Comparison of ENCODE assay signal across 9 mouse cellular contexts in genomic region chr16:50306727-50307126, GRCm38 (mm10).
DNase-seq lines count a peak whose midpoint lies in the region; ATAC-seq and TF ChIP-seq lines count a peak whose summit lies in the region.
"Had no signal": no experiment of that assay in that cellular context is flagged by ENCODE, and none has a peak within 500 bp of the region (broad histone marks: within the 10 kb centered on the region; RNA-seq: fewer than 3 reads in every experiment).

No protein-coding gene starts in this region.

- no peaks in the 10 kb centered on the region for H3K27me3 ChIP-seq in hindbrain, postnatal 0 days (ENCODE audit: insufficient read depth, low read length)
- H3K27me3 ChIP-seq in hindbrain, embryonic 12.5 days, result no peaks in the 10 kb centered on the region
- no peaks in the 10 kb centered on the region for H3K27me3 ChIP-seq in Patski

- no peaks in the 10 kb centered on the region for H3K9me3 ChIP-seq in hindbrain, postnatal 0 days (ENCODE audit: low read length)
- H3K9me3 ChIP-seq in hindbrain, embryonic 12.5 days (replicated peaks), result no peaks in the 10 kb centered on the region

- ATAC-seq in hindbrain, postnatal 0 days, result peak; percentile 52
- ATAC-seq in hindbrain, embryonic 12.5 days (ENCODE audit: low FRiP score), result no peak
- ATAC-seq in Patski, result no peak
- peak; percentile 65; the same call in 1 of the 2 replicates for ATAC-seq in megakaryocyte-erythroid progenitor cell, adult 5-6 weeks (replicated peaks; ENCODE audit: low FRiP score, low TSS enrichment, poor library complexity, severe bottlenecking)
- no peak for ATAC-seq in monocyte, adult 5-6 weeks (replicated peaks; ENCODE audit: insufficient number of reproducible peaks, low FRiP score, low TSS enrichment, poor library complexity, severe bottlenecking)

- POLR2A ChIA-PET in Patski (lab: Charles Lee), result no interaction called here

- in situ Hi-C loops in Patski (cut with MboI; ENCODE audit: low pct_unique_long_range_greater_than_20kb), result loop anchor here (5.0 to 25.0 kb wide), 3 partner anchors 44 to 1019 kb away; no protein-coding TSS in a partner anchor

- peak; percentile 67 for TF ChIP-seq CTCF in hindbrain, postnatal 0 days (IDR thresholded peaks at IDR 0.05; ENCODE audit: low read depth)
- peak; percentile 33 for TF ChIP-seq CTCF in Patski (IDR thresholded peaks at IDR 0.05)

- no peak overlapping the region for H3K27ac ChIP-seq in hindbrain, postnatal 0 days
- H3K27ac ChIP-seq in hindbrain, embryonic 12.5 days, result no peak overlapping the region

- peak; percentile 68 for DNase-seq in hindbrain, postnatal 0 days (ENCODE audit: low spot score)
- peak; percentile 32 for DNase-seq in CD4-positive helper T cell, adult 2 months (ENCODE audit: low read depth, low spot score)
- DNase-seq in Patski (ENCODE audit: low read depth, low spot score), result no peak
- DNase-seq in left cerebral cortex, postnatal 10 days (ENCODE audit: extremely low spot score in 1 of 2, low spot score in 2 of 2), result no peak
- DNase-seq in right cerebral cortex, postnatal 36 days (ENCODE audit: low spot score in 2 of 2), result no peak
- DNase-seq: spleen, adult 18-20 months had no signal

- CTCF ChIA-PET in Patski (lab: Charles Lee), result interaction anchor here (0.6 to 2.1 kb wide), 9 partner anchors 9 to 807 kb away, joined by 3 to 7 read pairs (median 3); no protein-coding TSS in a partner anchor

- H3K4me1 ChIP-seq in hindbrain, postnatal 0 days (ENCODE audit: insufficient read depth, low read length), result no peaks in the 10 kb centered on the region; the same call in 1 of the 2 replicates
- H3K4me1 ChIP-seq in hindbrain, embryonic 12.5 days, result no peaks in the 10 kb centered on the region

- no peaks in the 10 kb centered on the region for H3K36me3 ChIP-seq in hindbrain, postnatal 0 days (ENCODE audit: insufficient read depth, low read length)
- H3K36me3 ChIP-seq in hindbrain, embryonic 12.5 days, result no peaks in the 10 kb centered on the region

- H3K4me3 ChIP-seq in hindbrain, postnatal 0 days (ENCODE audit: low read length), result no peak overlapping the region
- H3K4me3 ChIP-seq in hindbrain, embryonic 12.5 days, result no peak overlapping the region

- H3K4me2 ChIP-seq in hindbrain, postnatal 0 days (ENCODE audit: low read depth, low read length), result no peak overlapping the region
- H3K4me2 ChIP-seq in hindbrain, embryonic 12.5 days (replicated peaks), result no peak overlapping the region

- no peak overlapping the region for H3K9ac ChIP-seq in hindbrain, postnatal 0 days (replicated peaks; ENCODE audit: low read length)
- H3K9ac ChIP-seq in hindbrain, embryonic 12.5 days, result no peak overlapping the region

- intact Hi-C loops in left cerebral cortex, postnatal 10 days (cut with DNase I), result loop anchor here (5.0 kb wide), 1 partner anchor 54 kb away; no protein-coding TSS in a partner anchor

Comparison
In these comparisons a context has a peak if more than half of its experiments do, and no peak if none do; other contexts are left out.
1. ATAC-seq: peak in hindbrain, postnatal 0 days (single experiment) and megakaryocyte-erythroid progenitor cell, adult 5-6 weeks (single experiment); none in hindbrain, embryonic 12.5 days (single experiment), Patski (single experiment) and monocyte, adult 5-6 weeks (single experiment).
2. DNase-seq: peak in hindbrain, postnatal 0 days (single experiment) and CD4-positive helper T cell, adult 2 months (single experiment); none in Patski (single experiment), left cerebral cortex, postnatal 10 days (0 of 2) and right cerebral cortex, postnatal 36 days (0 of 2).